Mouse (Mus musculus) right cerebral cortex, postnatal 4 days (tissue): ENCODE measurements around the gene Brat1.
"Not testable (repeated sequence)": the region's sequence is repeated elsewhere in the genome, so short reads cannot be mapped to it uniquely, and the experiment has no call there.

Source experiments
- DNase-seq: peaks from one replicate; pipeline ENCODE4 v3.0.0-alpha.2; 2022

Gene Brat1

DNA sequence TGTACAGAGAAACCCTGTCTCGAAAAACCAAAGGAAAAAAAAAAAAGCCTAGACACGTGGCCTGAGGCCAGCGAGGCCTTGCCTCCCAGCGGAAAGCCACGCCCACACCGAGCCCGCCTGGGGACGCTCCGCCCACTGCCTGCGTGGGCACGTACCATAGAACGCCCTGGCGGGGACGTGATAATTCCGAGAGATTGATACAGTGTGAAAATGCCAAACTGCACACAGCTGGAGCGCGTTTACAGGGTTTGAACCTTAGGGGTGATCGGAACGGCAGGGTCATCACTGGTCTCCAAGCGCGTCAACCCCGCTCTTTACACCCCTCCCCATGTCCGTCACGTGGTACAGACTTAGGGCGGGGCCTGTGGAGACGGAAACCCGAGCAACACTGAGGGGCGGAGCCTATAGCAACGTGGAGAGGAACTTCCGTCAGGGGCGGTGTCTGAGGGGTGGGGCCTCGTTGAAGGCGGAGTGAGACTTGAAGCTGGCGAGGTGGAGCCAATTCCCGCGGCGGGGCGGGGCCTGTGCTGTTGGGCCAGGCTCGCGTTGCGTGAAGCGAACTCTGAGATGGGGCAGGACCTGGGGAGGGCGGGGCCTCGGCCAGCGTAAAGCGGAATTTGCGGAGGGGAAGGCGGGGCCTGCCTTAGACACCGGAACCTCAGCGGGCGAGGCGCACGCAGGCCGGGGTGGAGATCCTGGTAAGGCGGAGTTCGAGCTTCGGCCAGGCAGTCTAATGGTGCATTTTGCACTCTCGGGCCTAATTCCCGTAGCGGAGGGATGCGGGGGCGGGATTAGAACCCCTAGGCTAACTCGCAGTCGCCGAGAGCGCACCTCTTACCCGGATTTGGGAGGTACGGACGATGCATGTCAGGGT lies at the start of gene Brat1:
Brat1 (plus strand) TSS at position 634 of the 874 bp plus-strand sequence.
- DNase-seq, result peak; percentile 98

DNA sequence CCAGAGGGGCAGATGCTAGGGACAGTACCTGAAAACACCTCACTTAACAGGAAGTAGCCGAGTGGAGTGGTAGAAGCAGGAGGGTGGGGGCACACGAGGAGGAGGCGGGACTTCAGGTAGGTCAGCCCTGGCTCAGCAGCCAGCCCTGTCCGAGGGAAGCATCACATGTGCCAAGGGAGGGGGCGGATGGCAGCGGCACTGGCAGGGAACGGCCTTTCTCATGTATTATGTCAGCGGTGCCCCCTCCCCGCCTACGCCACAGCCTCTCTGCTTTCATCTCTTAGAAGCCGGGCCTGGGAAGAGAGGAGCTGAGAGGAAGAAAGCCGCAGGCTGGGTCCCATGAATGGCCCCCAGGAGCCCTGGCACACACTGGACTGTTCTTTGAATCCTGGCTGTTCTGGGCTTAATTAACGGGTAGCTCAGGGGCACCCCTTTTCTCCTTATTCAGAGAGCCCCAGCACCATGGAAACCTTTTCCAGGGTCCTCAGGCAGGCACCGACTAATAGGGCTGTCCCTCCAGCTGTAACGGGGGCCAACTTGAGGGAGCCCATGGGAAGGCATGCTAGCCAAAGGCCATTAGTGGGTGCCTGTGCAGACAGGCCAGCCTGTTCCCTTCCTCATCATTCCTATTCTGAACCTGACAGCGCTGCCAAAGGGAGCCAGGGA lies 45.1 kb upstream of the Brat1 start:
- peak; percentile 52 for DNase-seq

DNA sequence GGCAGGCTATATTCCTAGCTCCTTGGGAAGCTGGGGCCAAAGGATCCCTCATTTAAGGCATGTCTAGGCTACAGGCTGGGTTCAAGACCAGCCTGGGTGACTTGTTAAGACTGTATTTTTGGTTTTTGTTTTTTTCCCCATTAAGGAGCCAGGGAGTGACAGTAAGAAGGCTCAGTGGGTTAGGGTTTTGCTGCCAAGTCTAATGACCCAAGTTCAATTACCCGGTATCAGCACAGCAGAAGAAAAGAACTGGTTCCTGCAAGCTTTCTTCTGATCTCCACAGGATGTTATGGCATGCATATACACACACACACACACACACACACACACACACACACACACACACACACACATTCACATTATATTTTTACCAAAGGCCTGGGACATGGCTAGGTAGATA lies 44.4 kb upstream of the Brat1 start:
- no peak for DNase-seq

- DNase-seq, result no peak
Measured at GRCm38 (mm10) chr5:140661427-140661826, 43.4 kb upstream of the Brat1 start.

- no peak for DNase-seq
Measured at GRCm38 (mm10) chr5:140661875-140662643, 42.8 kb upstream of the Brat1 start.

GRCm38 (mm10) chr5:140662741-140663592 lies 41.8 kb upstream of the Brat1 start:
- no peak for DNase-seq

GRCm38 (mm10) chr5:140663621-140664180 lies 41.1 kb upstream of the Brat1 start:
- peak; percentile 63 for DNase-seq

DNA sequence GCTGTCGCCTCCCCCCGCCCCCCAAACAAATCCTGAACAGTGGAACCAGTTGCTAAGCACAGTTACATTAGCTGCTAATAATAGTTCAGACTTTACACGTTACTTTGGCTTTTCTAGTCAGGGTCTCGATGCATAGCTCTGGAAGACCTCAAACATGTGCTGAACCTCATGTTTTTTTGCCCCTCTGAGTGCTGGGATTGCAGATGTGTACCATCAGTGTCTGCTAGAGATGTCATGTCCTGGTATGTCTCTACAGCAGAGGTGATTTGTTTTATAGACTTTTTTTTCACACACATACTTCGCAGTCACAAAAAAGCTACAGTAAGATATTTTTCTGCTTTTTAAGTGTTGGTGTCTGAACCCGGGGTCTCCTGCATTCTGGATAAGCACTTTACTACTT lies 32.7 kb upstream of the Brat1 start:
- no peak for DNase-seq

DNA sequence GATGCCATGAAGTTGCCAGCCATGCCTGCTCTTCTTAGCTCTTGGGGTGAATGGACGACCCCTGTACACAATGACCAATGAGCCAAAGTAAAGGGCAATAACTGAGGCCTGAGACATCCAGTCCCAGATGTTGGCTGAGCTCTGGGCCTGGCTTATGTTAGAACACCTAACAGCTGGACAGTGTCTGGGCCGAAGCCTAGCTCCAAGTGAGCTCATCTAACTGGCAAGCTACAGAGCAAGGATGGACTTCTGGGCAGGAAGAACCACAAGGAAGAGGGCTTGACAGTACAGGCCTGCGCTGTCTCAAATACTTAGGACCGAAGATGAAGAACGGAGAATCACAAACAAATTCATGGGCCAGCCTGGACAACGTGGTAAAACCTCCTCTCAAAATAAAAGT lies 32.2 kb upstream of the Brat1 start:
- not testable (repeated sequence) for DNase-seq

DNA sequence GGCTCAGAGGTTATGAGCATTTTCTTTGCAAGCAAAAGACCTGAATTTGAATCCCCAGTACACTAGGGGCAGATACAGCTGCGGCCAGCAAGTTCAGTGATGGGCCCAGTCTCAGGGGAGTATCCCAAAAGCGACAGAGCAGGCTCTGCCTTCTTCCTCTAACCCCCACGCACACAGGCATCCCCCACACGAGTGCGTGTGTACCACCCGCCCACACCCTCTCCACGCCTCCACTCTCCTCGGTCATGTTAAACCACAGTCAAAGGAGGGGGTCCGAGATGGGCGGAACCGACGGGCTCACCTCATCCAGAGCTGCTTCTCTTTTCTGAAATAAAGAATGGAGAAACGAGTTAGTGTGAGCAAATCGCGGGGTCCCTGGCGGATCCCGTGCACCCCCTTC lies 30.8 kb upstream of the Brat1 start:
- DNase-seq, result no peak

DNA sequence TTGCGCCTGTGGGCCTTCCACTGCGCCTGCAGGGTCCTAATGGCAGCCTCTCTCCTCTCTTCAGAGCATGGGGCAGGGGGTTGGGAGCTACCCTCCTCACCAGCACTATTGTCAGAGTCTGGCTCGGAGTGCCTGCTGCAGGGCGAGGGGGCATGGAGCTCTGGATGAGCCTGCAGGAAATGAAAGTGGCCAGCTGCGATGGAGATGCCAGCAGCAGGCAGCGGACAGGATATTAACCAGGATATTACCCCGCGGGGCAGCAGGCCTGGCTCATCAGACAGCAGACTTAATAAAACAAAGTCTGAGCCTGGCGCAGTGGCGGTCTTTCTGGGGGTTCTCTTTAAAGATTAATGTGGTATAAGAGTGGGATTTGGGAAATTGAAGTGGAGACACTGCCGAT lies 29.7 kb upstream of the Brat1 start:
- no peak for DNase-seq

DNA sequence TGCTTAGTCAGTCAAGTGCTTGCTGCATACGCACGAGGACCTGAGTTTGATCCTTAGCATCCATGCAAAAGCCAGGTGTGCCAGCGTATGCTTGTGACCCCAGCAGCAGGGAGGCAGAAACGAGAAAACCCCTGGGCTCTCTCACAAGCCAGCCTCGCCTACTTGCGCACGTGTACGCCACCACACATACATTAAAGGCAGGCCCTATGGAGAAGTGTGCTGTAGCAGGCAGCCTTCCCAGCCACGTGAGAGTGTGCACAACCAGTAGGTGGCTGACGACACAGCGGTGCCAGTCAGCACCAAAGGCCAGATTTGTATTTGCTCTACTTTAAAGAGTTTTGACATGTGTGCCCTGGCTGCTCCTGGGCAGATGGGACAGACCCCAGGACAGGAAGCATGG lies 29.2 kb upstream of the Brat1 start:
- DNase-seq, result no peak

DNA sequence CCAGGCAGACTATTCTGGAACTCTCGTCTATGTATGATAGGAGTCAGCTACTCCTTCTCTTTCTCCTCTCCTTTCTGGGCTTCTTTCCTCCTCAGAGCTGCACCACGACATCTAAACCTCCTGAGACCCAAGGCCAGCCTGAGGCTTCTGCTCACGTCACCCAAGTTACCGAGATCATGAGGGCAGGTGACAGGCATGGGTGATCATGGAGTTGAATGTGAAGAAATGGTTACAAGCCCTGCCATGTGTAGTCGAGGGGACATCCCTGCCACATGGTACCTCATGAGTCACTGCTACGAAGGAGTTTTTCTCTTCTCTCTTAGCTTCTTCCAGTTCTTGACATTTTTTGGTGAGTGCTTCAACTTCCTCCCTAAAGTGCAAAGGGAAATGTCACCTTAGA lies 27.7 kb upstream of the Brat1 start:
- DNase-seq, result no peak

- DNase-seq, result no peak
Measured at GRCm38 (mm10) chr5:140680051-140680450, 24.8 kb upstream of the Brat1 start.

- DNase-seq, result no peak
Measured at GRCm38 (mm10) chr5:140680950-140681349, 23.9 kb upstream of the Brat1 start.

DNA sequence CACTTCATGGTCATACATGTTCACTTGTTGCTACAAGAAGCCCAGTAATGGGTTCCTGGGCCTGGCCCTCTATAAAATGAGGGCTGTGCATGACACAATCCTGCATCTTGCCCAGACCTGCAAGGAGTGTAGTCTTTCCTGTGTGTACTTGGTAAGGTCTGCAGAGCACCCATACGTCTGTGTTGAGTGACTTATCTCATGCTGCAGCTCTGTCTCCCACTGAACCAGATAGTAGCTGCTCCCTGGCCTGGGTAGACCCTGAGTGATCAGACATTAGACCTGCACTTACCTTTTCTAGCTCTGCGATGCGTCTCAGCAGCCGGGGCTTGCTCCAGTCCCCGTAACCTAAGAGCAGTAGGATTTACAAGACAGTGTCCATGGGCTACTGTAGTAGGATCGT lies 22.7 kb upstream of the Brat1 start:
- no peak for DNase-seq

DNA sequence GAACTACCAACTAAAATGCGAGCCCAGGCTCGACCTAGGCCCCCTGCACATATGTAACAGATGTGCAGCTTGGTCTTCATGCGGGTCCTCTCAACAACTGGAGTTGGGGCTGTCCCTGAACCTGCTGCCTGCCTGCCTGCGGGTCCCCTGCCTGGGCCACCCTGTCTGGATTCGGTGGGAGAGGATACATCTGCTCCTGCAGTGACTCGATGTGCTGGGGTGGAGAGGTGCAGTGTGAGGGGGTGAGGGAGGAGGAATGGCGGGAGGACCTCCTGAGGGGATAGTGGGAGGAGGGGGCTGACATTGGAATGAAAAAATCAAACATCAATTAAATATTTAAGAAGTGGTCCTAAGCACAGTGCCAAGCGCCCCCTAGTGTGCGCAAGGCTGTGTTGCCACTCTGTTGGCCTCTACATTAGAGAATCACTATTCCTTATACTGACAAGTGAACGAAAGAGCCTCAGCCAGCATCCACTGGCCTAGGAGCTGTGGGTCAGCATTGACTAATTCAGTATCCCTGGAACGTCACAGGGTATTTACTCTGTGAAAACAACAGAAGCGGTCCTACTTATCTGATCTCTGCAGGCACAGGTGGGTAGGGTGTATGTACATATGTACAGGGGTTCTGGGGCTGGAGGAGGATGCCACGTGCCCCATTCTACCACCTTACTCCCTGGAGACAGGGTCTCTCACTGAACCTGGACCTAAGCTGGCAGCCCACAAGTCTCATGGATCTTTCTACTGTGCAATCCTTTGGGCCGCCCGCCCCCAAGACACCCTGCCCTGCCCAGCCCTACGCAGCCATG lies 20.3 kb upstream of the Brat1 start:
- DNase-seq, result peak; percentile 65

GRCm38 (mm10) chr5:140688434-140688833 lies 16.4 kb upstream of the Brat1 start:
- DNase-seq, result no peak

DNA sequence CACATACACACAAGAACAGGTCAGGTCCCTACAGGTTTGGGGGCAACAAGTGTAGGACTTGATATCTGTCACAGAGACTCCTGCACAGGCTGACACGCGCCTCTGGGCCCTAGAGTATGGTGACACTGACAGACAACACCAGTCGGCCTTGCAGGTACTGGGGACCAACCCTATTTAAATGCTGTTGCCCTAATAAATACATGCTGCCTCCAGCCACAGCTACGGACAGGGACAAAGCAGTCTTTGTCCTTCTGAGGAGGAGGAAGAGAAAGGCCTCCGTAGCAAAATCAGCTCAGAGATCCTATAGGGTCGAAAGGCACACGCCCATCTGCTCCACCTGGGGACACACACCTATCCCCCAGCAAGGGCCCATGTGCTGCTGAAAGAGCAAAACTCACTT lies 8.8 kb upstream of the Brat1 start:
- DNase-seq, result no peak

DNA sequence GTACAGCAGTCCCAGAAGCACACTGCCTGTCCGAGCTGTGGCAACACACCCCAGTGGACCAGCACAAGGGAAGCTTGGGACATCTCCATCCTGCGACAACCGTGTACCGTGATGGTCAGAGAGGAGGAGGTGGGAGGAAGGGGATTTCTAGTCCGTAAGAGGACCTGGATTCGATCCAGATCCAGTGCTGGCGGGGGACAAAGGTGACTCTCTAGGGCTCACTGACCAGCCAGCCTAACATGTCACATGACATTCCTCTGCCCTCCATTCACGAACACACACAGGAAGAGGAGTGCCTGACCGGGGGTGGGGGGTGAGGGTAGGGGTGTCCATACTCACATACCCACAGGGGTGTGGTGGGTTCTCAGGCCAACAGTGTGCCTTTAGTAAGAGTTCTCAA lies 5.0 kb upstream of the Brat1 start:
- no peak for DNase-seq

DNA sequence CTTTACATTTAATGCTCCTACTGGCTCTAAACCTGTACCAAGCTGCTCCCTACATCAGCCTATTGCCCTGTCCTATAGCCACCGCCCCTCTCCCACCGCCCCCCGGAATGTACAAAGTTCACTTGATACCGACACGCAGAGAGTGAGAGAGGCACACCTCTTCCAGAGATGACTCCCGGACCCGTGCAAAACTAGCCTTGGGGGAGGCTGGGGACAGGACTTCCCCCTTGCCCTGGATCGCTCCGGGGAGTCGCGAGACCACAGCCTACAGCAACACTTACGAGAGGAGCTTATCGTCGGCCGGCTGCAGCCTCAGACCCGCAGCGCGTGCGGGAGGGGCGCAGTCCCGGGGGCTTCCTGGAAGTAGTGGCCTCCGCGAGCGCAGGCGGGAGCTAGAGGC lies 3.1 kb upstream of the Brat1 start:
- no peak for DNase-seq
